Mouse (Mus musculus) B cell, adult 2 months (primary cell): Measurements from ENCODE around the gene Lcp1.
A peak's percentile ranks its signal among the peaks of the same experiment; 100 is the strongest.

Experiments used
- DNase-seq, 2 experiments: peaks; one replicate each; pipeline ENCODE4 v3.0.0; 2022

Lcp1 gene

GRCm38 (mm10) chr14:75206307-75206706 is 75.4 kb downstream of the Lcp1 start:
- no peak for DNase-seq

GRCm38 (mm10) chr14:75208572-75209151 is 77.8 kb downstream of the Lcp1 start:
- no peak for DNase-seq

- DNase-seq, result no peak
Measured at GRCm38 (mm10) chr14:75213752-75214151, 82.9 kb downstream of the Lcp1 start.

GRCm38 (mm10) chr14:75218843-75219242 is 87.9 kb downstream of the Lcp1 start:
- no peak for DNase-seq

GRCm38 (mm10) chr14:75219250-75219913 is 88.5 kb downstream of the Lcp1 start:
- DNase-seq, result no peak

GRCm38 (mm10) chr14:75222386-75222785 is 91.5 kb downstream of the Lcp1 start:
- DNase-seq, result no peak

GRCm38 (mm10) chr14:75227453-75228084 is 96.7 kb downstream of the Lcp1 start:
- no peak for DNase-seq

- peak; percentile 66 to 73 for DNase-seq
Measured at GRCm38 (mm10) chr14:75229834-75230233, 98.9 kb downstream of the Lcp1 start.

GRCm38 (mm10) chr14:75233070-75233469 is 102.2 kb downstream of the Lcp1 start:
- no peak for DNase-seq

GRCm38 (mm10) chr14:75235552-75235951 is 104.7 kb downstream of the Lcp1 start:
- no peak for DNase-seq

- no peak for DNase-seq
Measured at GRCm38 (mm10) chr14:75235955-75236635, 105.2 kb downstream of the Lcp1 start.

GRCm38 (mm10) chr14:75236636-75237003 is 105.7 kb downstream of the Lcp1 start:
- no peak for DNase-seq

- DNase-seq, result no peak
Measured at GRCm38 (mm10) chr14:75237096-75237495, 106.2 kb downstream of the Lcp1 start.

GRCm38 (mm10) chr14:75238054-75238692 is 107.3 kb downstream of the Lcp1 start:
- no peak for DNase-seq

- DNase-seq, result no peak
Measured at GRCm38 (mm10) chr14:75242087-75242486, 111.2 kb downstream of the Lcp1 start, which contains the start of gene Cpb2. Cpb2 (plus strand) TSS chr14:75242287.

- no peak for DNase-seq
Measured at GRCm38 (mm10) chr14:75246024-75247000, 115.4 kb downstream of the Lcp1 start.

- DNase-seq, result no peak
Measured at GRCm38 (mm10) chr14:75250432-75250831, 119.5 kb downstream of the Lcp1 start.

- peak; percentile 9 to 21 for DNase-seq
Measured at GRCm38 (mm10) chr14:75256521-75256920, 125.6 kb downstream of the Lcp1 start.

GRCm38 (mm10) chr14:75269531-75269930 is 138.6 kb downstream of the Lcp1 start:
- no peak for DNase-seq

GRCm38 (mm10) chr14:75279716-75280115 is 148.8 kb downstream of the Lcp1 start:
- no peak for DNase-seq

- no peak for DNase-seq
Measured at GRCm38 (mm10) chr14:75280406-75280805, 149.5 kb downstream of the Lcp1 start.
